Mouse (Mus musculus): ENCODE measurements around the gene Akap17b. TPM values are rescaled to one million over a fixed set of nuclear protein-coding genes. Genes with fewer than 3 reads are reported as not detected.

Gene Akap17b
- polyA plus RNA-seq, 2 experiments from 2014 or later, result 0.89 to 1.1 TPM

GRCm38 (mm10) chrX:36586629-36587303, 58.4 kb downstream of the Akap17b start:
- no peak for ATAC-seq

- no peak for ATAC-seq
Measured at GRCm38 (mm10) chrX:36562079-36562478, 83.1 kb downstream of the Akap17b start.

GRCm38 (mm10) chrX:36561650-36562049, 83.5 kb downstream of the Akap17b start:
- ATAC-seq, result peak; percentile 54

DNA sequence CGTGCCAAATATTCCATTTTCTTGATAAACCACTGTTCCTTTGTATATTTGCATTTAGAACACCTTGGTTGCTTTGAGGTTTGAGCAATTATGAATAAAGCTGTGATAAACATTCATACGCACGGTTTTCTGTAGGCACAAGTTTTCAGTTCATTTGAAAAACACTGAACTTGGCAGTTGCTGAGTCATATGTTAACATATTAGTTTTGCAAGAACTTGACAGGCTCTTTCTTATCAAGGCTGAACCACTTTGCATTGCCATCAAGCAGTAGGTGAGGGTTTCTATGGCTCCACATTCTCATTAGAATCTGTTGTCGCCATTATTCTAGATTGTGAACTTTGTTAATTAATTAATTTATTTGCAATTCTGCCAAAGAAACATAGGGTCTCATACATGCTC, 85.0 kb downstream of the Akap17b start:
- no peak for ATAC-seq

Other genes starting within 250 kb of the Akap17b start
- not detected for gene Gm6268, start 244.1 kb downstream of the Akap17b start, polyA plus RNA-seq (2017; shearing (Covaris generic))
- not detected for gene Gm14569, start 153.6 kb downstream of the Akap17b start, polyA plus RNA-seq (2017; shearing (Covaris generic))
- gene Pgrmc1, start 47.2 kb downstream of the Akap17b start, polyA plus RNA-seq (2017; shearing (Covaris generic)), result 10 to 100 TPM; 57.8 to 64.4 TPM
- under 1 TPM in 1 of 2 experiments, not detected in 1; 0.51 TPM for gene Slc25a43, start 98.3 kb upstream of the Akap17b start, polyA plus RNA-seq (2017; shearing (Covaris generic))
- gene Slc25a5, start 150.3 kb upstream of the Akap17b start, polyA plus RNA-seq (2017; shearing (Covaris generic)), result 1,000 to 10,000 TPM; 1,213 to 1,312 TPM
- gene Ube2a, start 228.5 kb upstream of the Akap17b start, polyA plus RNA-seq (2017; shearing (Covaris generic)), result 100 to 1,000 TPM; 110 to 131 TPM
- 10 to 100 TPM; 26.8 to 28.7 TPM for gene C330007P06Rik, start 228.7 kb upstream of the Akap17b start, polyA plus RNA-seq (2017; shearing (Covaris generic))

All from CD4-positive, CD25-positive, alpha-beta regulatory T cell, adult 4 months (primary cell).